Mouse (Mus musculus) intestine, postnatal 0 days (tissue): ENCODE results near the gene Meox1. TPM values are rescaled to one million over a fixed set of nuclear protein-coding genes. Genes with fewer than 3 reads are reported as not detected.
A peak's percentile ranks its signal among the peaks of the same experiment; 100 is the strongest.

Experiments used
- ATAC-seq: fragments of 200-750 bp; cut with Nextera tagmentation; 2 replicates; pipeline ENCODE4 v1.8.0; 2017; ENCODE audit warnings: mild to moderate bottlenecking, moderate TSS enrichment, moderate library complexity
- H3K27ac ChIP-seq: fragments of 300-500 bp; sonication (generic); 2 replicates; pipeline ENCODE4 v1.5.1; 2014; ENCODE audit warnings: mild to moderate bottlenecking, low read depth, low read length, moderate library complexity
- H3K27me3 ChIP-seq: fragments of 300-500 bp; sonication (generic); replicated peaks from 2 replicates; pipeline ENCODE4 v1.6.1; 2014; ENCODE audit warnings: low read length, mixed read lengths; ENCODE audit not compliant: control insufficient read depth, insufficient read depth
- H3K36me3 ChIP-seq: fragments of 300-500 bp; sonication (generic); 2 replicates; pipeline ENCODE4 v1.6.1; 2014; ENCODE audit warnings: mild to moderate bottlenecking, moderate library complexity; ENCODE audit not compliant: control insufficient read depth, insufficient read depth
- H3K4me1 ChIP-seq: fragments of 300-500 bp; sonication (generic); replicated peaks from 2 replicates; pipeline ENCODE4 v1.6.1; 2014; ENCODE audit warnings: antibody characterized with exemption, low read length, mixed read lengths; ENCODE audit not compliant: control insufficient read depth, insufficient read depth
- H3K4me2 ChIP-seq: fragments of 300-500 bp; sonication (generic); replicated peaks from 2 replicates; pipeline ENCODE4 v1.6.1; 2014; ENCODE audit warnings: low read depth, mild to moderate bottlenecking, moderate library complexity
- H3K4me3 ChIP-seq: fragments of 300-500 bp; sonication (generic); 2 replicates; pipeline ENCODE4 v1.5.1; 2014; ENCODE audit warnings: low read depth, low read length
- H3K9ac ChIP-seq: fragments of 300-500 bp; sonication (generic); 2 replicates; pipeline ENCODE4 v1.6.1; 2014; ENCODE audit warnings: mild to moderate bottlenecking, low read depth, low read length
- H3K9me3 ChIP-seq: fragments of 300-500 bp; sonication (generic); 2 replicates; pipeline ENCODE4 v1.6.1; 2016; ENCODE audit warnings: mixed run types; ENCODE audit not compliant: control insufficient read depth
- CTCF ChIP-seq: sonication (generic); IDR thresholded peaks from 2 replicates; pipeline ENCODE4 v1.5.1; 2016; ENCODE audit warnings: low read depth, mild to moderate bottlenecking, control low read depth, antibody characterized with exemption, moderate library complexity
- WGBS: fragments of 180-500 bp; shearing (Covaris S2); extraction: QIAGEN DNeasy Blood & Tissue Kit; methylation state at CpG from one replicate; pipeline ENCODE4 v1.1.7; 2014; 5-methylcytosine and 5-hydroxymethylcytosine counted together
- polyA plus RNA-seq: library from polyadenylated mRNA; unstranded; fragments of >200 nt; fragmentation: Nextera tagmentation; extraction: Ambion mirVana; gene quantifications from 2 replicates; pipeline ENCODE4 v1.2.1, GENCODE M21; 2015

Gene Meox1
- polyA plus RNA-seq, 1 experiment from 2014 or later, result 3.8 TPM

GRCm38 (mm10) chr11:101919660-101920059 is 25.5 kb upstream of the Meox1 start:
- no peak overlapping the region for H3K9ac ChIP-seq
- ATAC-seq, result no peak
- H3K4me1 ChIP-seq, result no peaks in the 10 kb centered on the region
- no peak overlapping the region for H3K4me2 ChIP-seq
- no peaks in the 10 kb centered on the region for H3K36me3 ChIP-seq
- 0 out of 2 replicates have a peak, but pooled peaks cover 12% of the 10 kb centered on the region for H3K27me3 ChIP-seq
- TF ChIP-seq CTCF, result peak; percentile 99
- no peaks in the 10 kb centered on the region for H3K9me3 ChIP-seq
- no peak overlapping the region for H3K27ac ChIP-seq
- H3K4me3 ChIP-seq, result no peak overlapping the region
- WGBS, result under 1% methylated on average over 6 of the region's 6 CpGs

DNA sequence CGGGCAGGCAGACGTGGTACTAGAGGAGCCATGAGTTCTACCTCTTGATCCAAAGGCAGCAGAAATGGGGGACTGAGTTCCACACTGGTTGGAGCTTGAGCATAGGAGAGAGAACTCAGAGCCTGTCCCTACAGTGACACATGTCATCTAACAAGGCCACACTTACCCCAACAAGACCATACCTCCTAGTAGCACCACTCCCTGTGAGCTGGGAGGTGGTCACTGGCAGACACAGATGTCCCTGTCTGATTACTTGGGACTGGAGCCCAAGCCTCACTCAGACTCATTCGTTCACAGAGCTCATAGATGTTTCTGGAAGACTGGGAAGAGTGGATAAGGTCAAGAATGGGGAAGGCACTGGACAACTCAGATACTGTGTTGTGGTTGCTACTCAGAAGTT is 24.4 kb upstream of the Meox1 start:
- Histone ChIP-seq H3K4me2 (no peak overlapping the region), H3K9me3 (no peaks in the 10 kb centered on the region), H3K27ac (no peak overlapping the region), H3K9ac (no peak overlapping the region), H3K36me3 (no peaks in the 10 kb centered on the region), H3K4me1 (no peaks in the 10 kb centered on the region), H3K27me3 (0 out of 2 replicates have a peak, but pooled peaks cover 12% of the 10 kb centered on the region), H3K4me3 (no peak overlapping the region)
- ATAC-seq, result no peak
- 70% methylated on average over 3 of the region's 3 CpGs for WGBS
- no peak for TF ChIP-seq CTCF

DNA sequence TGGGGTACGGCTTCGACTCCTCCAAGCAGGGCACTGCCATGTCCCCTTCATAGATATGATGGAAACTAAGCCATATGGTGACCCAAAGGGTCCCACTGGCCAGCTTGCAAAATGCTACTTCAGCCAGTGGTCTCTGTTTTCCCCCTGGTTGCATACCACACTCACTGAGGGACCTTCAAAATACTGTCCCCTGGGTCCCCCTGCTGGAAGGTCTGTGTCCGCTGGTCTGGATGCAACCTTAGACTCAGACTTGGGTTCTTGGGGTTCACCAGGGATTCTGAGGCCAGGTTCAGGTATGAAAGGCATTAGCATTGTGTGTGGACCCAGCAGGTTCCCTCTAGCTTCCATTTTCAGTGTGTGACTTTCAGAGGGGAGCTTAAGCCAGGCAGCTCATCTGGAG is 22.6 kb upstream of the Meox1 start:
- 70% methylated on average over 3 of the region's 3 CpGs for WGBS
- peak; percentile 49 for TF ChIP-seq CTCF
- no peak for ATAC-seq
- Histone ChIP-seq H3K9me3 (no peaks in the 10 kb centered on the region), H3K9ac (no peak overlapping the region), H3K4me2 (no peak overlapping the region), H3K27ac (no peak overlapping the region), H3K36me3 (no peaks in the 10 kb centered on the region), H3K27me3 (0 out of 2 replicates have a peak, but pooled peaks cover 12% of the 10 kb centered on the region), H3K4me3 (no peak overlapping the region), H3K4me1 (no peaks in the 10 kb centered on the region)

DNA sequence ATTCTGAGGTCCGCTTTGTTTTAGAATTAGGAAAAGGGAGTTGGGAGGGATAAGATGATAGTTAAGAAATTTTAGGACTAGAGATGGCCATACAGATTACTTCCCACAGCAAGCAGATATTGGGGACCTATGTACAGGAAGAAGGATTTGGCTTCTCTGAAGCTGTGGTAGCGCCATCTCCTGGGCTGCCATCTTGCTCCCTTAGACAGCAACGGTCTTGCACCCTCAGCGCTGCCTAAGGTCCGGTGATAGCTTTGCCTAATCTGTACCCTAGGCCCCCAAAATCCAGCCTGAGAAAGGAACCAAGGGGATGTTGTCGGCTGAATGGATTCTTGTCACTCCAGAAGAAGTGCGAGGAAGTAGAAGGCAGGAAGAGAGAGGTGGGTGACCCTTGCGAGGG is 19.4 kb upstream of the Meox1 start:
- Histone ChIP-seq H3K9me3 (no peaks in the 10 kb centered on the region), H3K4me2 (no peak overlapping the region), H3K27ac (no peak overlapping the region), H3K4me1 (no peaks in the 10 kb centered on the region), H3K36me3 (no peaks in the 10 kb centered on the region), H3K9ac (no peak overlapping the region), H3K27me3 (peaks cover 4% of the 10 kb centered on the region; the same call in 1 of the 2 replicates), H3K4me3 (no peak overlapping the region)
- WGBS, result 58% methylated on average over 8 of the region's 8 CpGs
- peak; percentile 37 for TF ChIP-seq CTCF
- ATAC-seq, result no peak

- Histone ChIP-seq H3K36me3 (no peaks in the 10 kb centered on the region), H3K9me3 (no peaks in the 10 kb centered on the region), H3K27me3 (no peaks in the 10 kb centered on the region; the same call in 1 of the 2 replicates), H3K4me1 (no peaks in the 10 kb centered on the region), H3K9ac (no peak overlapping the region), H3K4me3 (no peak overlapping the region), H3K27ac (no peak overlapping the region), H3K4me2 (no peak overlapping the region)
- TF ChIP-seq CTCF, result peak; percentile 62
- 69% methylated on average over 4 of the region's 4 CpGs for WGBS
- ATAC-seq, result no peak
Measured at GRCm38 (mm10) chr11:101911855-101912579, 17.8 kb upstream of the Meox1 start.

- no peak overlapping the region for H3K4me2 ChIP-seq
- 0 out of 2 replicates have a peak, but pooled peaks have one; percentile 32 for ATAC-seq
- H3K27ac ChIP-seq, result no peak overlapping the region
- 22% methylated on average over 21 of the region's 21 CpGs for WGBS
- TF ChIP-seq CTCF, result peak; percentile 94
- H3K9me3 ChIP-seq, result no peaks in the 10 kb centered on the region
- H3K4me3 ChIP-seq, result no peak overlapping the region
- H3K27me3 ChIP-seq, result no peaks in the 10 kb centered on the region; the same call in 1 of the 2 replicates
- no peaks in the 10 kb centered on the region for H3K4me1 ChIP-seq
- H3K36me3 ChIP-seq, result no peaks in the 10 kb centered on the region
- H3K9ac ChIP-seq, result no peak overlapping the region
Measured at GRCm38 (mm10) chr11:101910230-101910946, 16.2 kb upstream of the Meox1 start.
